Mouse (Mus musculus): ENCODE results near the gene St6galnac3. TPM values are rescaled to one million over a fixed set of nuclear protein-coding genes. Genes with fewer than 3 reads are reported as not detected.

The St6galnac3 gene
- polyA plus RNA-seq, 1 experiment, result 3.2 TPM

- Histone ChIP-seq H3K4me3 (ENCODE audit: insufficient read depth, low read depth, low read length) (no peak overlapping the region), H3K4me1 (ENCODE audit: control insufficient read depth, insufficient read depth, low read length) (no peaks in the 10 kb centered on the region), H3K27me3 (replicated peaks; ENCODE audit: control insufficient read depth, insufficient read depth, low read length) (no peaks in the 10 kb centered on the region), H3K36me3 (ENCODE audit: control insufficient read depth, insufficient read depth, low read length) (no peaks in the 10 kb centered on the region), H3K27ac (ENCODE audit: insufficient read depth, low read depth, low read length) (no peak overlapping the region)
- DNase-seq, result no peak
- TF ChIP-seq CTCF (conservative IDR thresholded peaks at IDR 0.05; ENCODE audit: insufficient read depth, insufficient read length, low read depth, low read length) (no peak), POLR2A (IDR thresholded peaks at IDR 0.05; ENCODE audit: low read depth, low read length) (no peak)
- 74% methylated on average over 3 of the region's 3 CpGs for WGBS
Observed at GRCm38 (mm10) chr3:153745099-153745498, 20.1 kb upstream of the St6galnac3 start.

GRCm38 (mm10) chr3:153744447-153744846 lies 19.5 kb upstream of the St6galnac3 start:
- Histone ChIP-seq H3K4me3 (ENCODE audit: insufficient read depth, low read depth, low read length) (no peak overlapping the region), H3K27me3 (replicated peaks; ENCODE audit: control insufficient read depth, insufficient read depth, low read length) (no peaks in the 10 kb centered on the region), H3K36me3 (ENCODE audit: control insufficient read depth, insufficient read depth, low read length) (no peaks in the 10 kb centered on the region), H3K4me1 (ENCODE audit: control insufficient read depth, insufficient read depth, low read length) (no peaks in the 10 kb centered on the region), H3K27ac (ENCODE audit: insufficient read depth, low read depth, low read length) (no peak overlapping the region)
- no peak for DNase-seq
- WGBS, result 85% methylated on average over 6 of the region's 6 CpGs
- TF ChIP-seq POLR2A (IDR thresholded peaks at IDR 0.05; ENCODE audit: low read depth, low read length) (no peak), CTCF (conservative IDR thresholded peaks at IDR 0.05; ENCODE audit: insufficient read depth, insufficient read length, low read depth, low read length) (no peak)

GRCm38 (mm10) chr3:153741800-153742199 lies 16.8 kb upstream of the St6galnac3 start:
- Histone ChIP-seq H3K27ac (ENCODE audit: insufficient read depth, low read depth, low read length) (no peak overlapping the region), H3K4me3 (ENCODE audit: insufficient read depth, low read depth, low read length) (no peak overlapping the region), H3K27me3 (replicated peaks; ENCODE audit: control insufficient read depth, insufficient read depth, low read length) (no peaks in the 10 kb centered on the region), H3K36me3 (ENCODE audit: control insufficient read depth, insufficient read depth, low read length) (no peaks in the 10 kb centered on the region), H3K4me1 (ENCODE audit: control insufficient read depth, insufficient read depth, low read length) (no peaks in the 10 kb centered on the region)
- TF ChIP-seq CTCF (conservative IDR thresholded peaks at IDR 0.05; ENCODE audit: insufficient read depth, insufficient read length, low read depth, low read length) (no peak), POLR2A (IDR thresholded peaks at IDR 0.05; ENCODE audit: low read depth, low read length) (no peak)
- 87% methylated on average over 7 of the region's 7 CpGs for WGBS
- DNase-seq, result no peak

- TF ChIP-seq POLR2A (IDR thresholded peaks at IDR 0.05; ENCODE audit: low read depth, low read length), result no peak
- H3K4me1 ChIP-seq (ENCODE audit: control insufficient read depth, insufficient read depth, low read length), result no peaks in the 10 kb centered on the region
- WGBS, result 87% methylated on average over 8 of the region's 8 CpGs
- H3K4me3 ChIP-seq (ENCODE audit: insufficient read depth, low read depth, low read length), result no peak overlapping the region
- H3K27ac ChIP-seq (ENCODE audit: insufficient read depth, low read depth, low read length), result no peak overlapping the region
- no peaks in the 10 kb centered on the region for H3K36me3 ChIP-seq (ENCODE audit: control insufficient read depth, insufficient read depth, low read length)
- H3K27me3 ChIP-seq (replicated peaks; ENCODE audit: control insufficient read depth, insufficient read depth, low read length), result no peaks in the 10 kb centered on the region
- DNase-seq, result no peak
Observed at GRCm38 (mm10) chr3:153739351-153739750, 14.4 kb upstream of the St6galnac3 start.

GRCm38 (mm10) chr3:153738421-153738820 lies 13.4 kb upstream of the St6galnac3 start:
- Histone ChIP-seq H3K27me3 (replicated peaks; ENCODE audit: control insufficient read depth, insufficient read depth, low read length) (no peaks in the 10 kb centered on the region), H3K36me3 (ENCODE audit: control insufficient read depth, insufficient read depth, low read length) (no peaks in the 10 kb centered on the region), H3K27ac (ENCODE audit: insufficient read depth, low read depth, low read length) (no peak overlapping the region), H3K4me3 (ENCODE audit: insufficient read depth, low read depth, low read length) (no peak overlapping the region), H3K4me1 (ENCODE audit: control insufficient read depth, insufficient read depth, low read length) (no peaks in the 10 kb centered on the region)
- TF ChIP-seq POLR2A (IDR thresholded peaks at IDR 0.05; ENCODE audit: low read depth, low read length) (no peak), CTCF (conservative IDR thresholded peaks at IDR 0.05; ENCODE audit: insufficient read depth, insufficient read length, low read depth, low read length) (no peak)
- WGBS, result 61% methylated on average over 10 of the region's 10 CpGs
- no peak for DNase-seq

- 83% methylated on average over 16 of the region's 16 CpGs for WGBS
- no peaks in the 10 kb centered on the region for H3K27me3 ChIP-seq (replicated peaks; ENCODE audit: control insufficient read depth, insufficient read depth, low read length)
- H3K27ac ChIP-seq (ENCODE audit: insufficient read depth, low read depth, low read length), result no peak overlapping the region
- no peaks in the 10 kb centered on the region for H3K36me3 ChIP-seq (ENCODE audit: control insufficient read depth, insufficient read depth, low read length)
- DNase-seq, result no peak
- H3K4me1 ChIP-seq (ENCODE audit: control insufficient read depth, insufficient read depth, low read length), result peaks cover 2% of the 10 kb centered on the region; the same call in 1 of the 2 replicates
- H3K4me3 ChIP-seq (ENCODE audit: insufficient read depth, low read depth, low read length), result no peak overlapping the region
- TF ChIP-seq CTCF (conservative IDR thresholded peaks at IDR 0.05; ENCODE audit: insufficient read depth, insufficient read length, low read depth, low read length), result no peak
- no peak for TF ChIP-seq POLR2A (IDR thresholded peaks at IDR 0.05; ENCODE audit: low read depth, low read length)
Observed at GRCm38 (mm10) chr3:153736756-153737280, 11.8 kb upstream of the St6galnac3 start.

GRCm38 (mm10) chr3:153735796-153736549 lies 11.0 kb upstream of the St6galnac3 start:
- H3K27me3 ChIP-seq (replicated peaks; ENCODE audit: control insufficient read depth, insufficient read depth, low read length), result no peaks in the 10 kb centered on the region
- H3K4me1 ChIP-seq (ENCODE audit: control insufficient read depth, insufficient read depth, low read length), result peaks cover 2% of the 10 kb centered on the region; the same call in 1 of the 2 replicates
- no peak overlapping the region for H3K27ac ChIP-seq (ENCODE audit: insufficient read depth, low read depth, low read length)
- H3K4me3 ChIP-seq (ENCODE audit: insufficient read depth, low read depth, low read length), result no peak overlapping the region
- no peaks in the 10 kb centered on the region for H3K36me3 ChIP-seq (ENCODE audit: control insufficient read depth, insufficient read depth, low read length)
- TF ChIP-seq POLR2A (IDR thresholded peaks at IDR 0.05; ENCODE audit: low read depth, low read length), result no peak
- TF ChIP-seq CTCF (conservative IDR thresholded peaks at IDR 0.05; ENCODE audit: insufficient read depth, insufficient read length, low read depth, low read length), result no peak
- 62% methylated on average over 13 of the region's 13 CpGs for WGBS
- no peak for DNase-seq
